Mouse (Mus musculus) thymus, adult 2 months (tissue): ENCODE results near the gene Soga1.

Source experiments
- CTCF ChIP-seq: fragments of 200-500 bp; IDR thresholded peaks from 2 replicates; pipeline ENCODE4 v1.5.1; 2012; ENCODE audit warnings: mild to moderate bottlenecking, control low read depth, low read length, moderate library complexity, borderline replicate concordance; ENCODE audit not compliant: control insufficient read depth, poor library complexity, insufficient read depth; ENCODE audit errors: extremely low read depth
- POLR2A ChIP-seq: fragments of 200-500 bp; IDR thresholded peaks from 2 replicates; pipeline ENCODE4 v1.6.1; 2012; ENCODE audit warnings: mild to moderate bottlenecking, low read length, control low read depth, moderate library complexity; ENCODE audit not compliant: control insufficient read depth, poor library complexity, insufficient read depth; ENCODE audit errors: extremely low read depth

GRCm38 (mm10) chr2:157040649-157041046 lies 38.4 kb downstream of the Soga1 start:
- TF ChIP-seq CTCF (no peak), POLR2A (no peak)
